Mouse (Mus musculus) CH12.LX (cell line): ENCODE data around the gene Rasgrp2. TPM values are rescaled to one million over a fixed set of nuclear protein-coding genes. Genes with fewer than 3 reads are reported as not detected.
A peak's percentile ranks its signal among the peaks of the same experiment; 100 is the strongest.

Experiments used
- DNase-seq: peaks from one replicate; pipeline ENCODE4 v3.0.0-alpha.2; 2013; ENCODE audit errors: extremely low read depth
- H3K27ac ChIP-seq: 2 replicates; pipeline ENCODE4 v1.5.1; 2012; ENCODE audit warnings: low read depth, mild to moderate bottlenecking, control low read depth, moderate library complexity; ENCODE audit not compliant: insufficient read depth
- H3K27me3 ChIP-seq: replicated peaks from 2 replicates; pipeline ENCODE3; 2012; ENCODE audit warnings: inconsistent platforms
- H3K36me3 ChIP-seq, 2 experiments: replicated peaks in 1 of 2; 2 replicates each; pipeline versions ENCODE3 to v1.6.1; 2012; ENCODE audit warnings: inconsistent platforms in 1 of 2, low read length in 1 of 2, mild to moderate bottlenecking in 1 of 2, mixed read lengths in 1 of 2, moderate library complexity in 1 of 2; ENCODE audit not compliant: control insufficient read depth in 1 of 2, insufficient read depth in 1 of 2
- H3K4me1 ChIP-seq, 2 experiments: 2 replicates each; pipeline ENCODE4 v1.6.1; 2012; ENCODE audit warnings: inconsistent platforms in 1 of 2, moderate library complexity in 1 of 2; ENCODE audit not compliant: insufficient read depth in 2 of 2, control insufficient read depth in 1 of 2
- H3K4me2 ChIP-seq: 2 replicates; pipeline ENCODE4 v1.6.1; 2012; ENCODE audit warnings: low read depth, mild to moderate bottlenecking, control low read depth; ENCODE audit not compliant: poor library complexity, insufficient read depth, severe bottlenecking
- H3K4me3 ChIP-seq, 3 experiments: fragments of 150-350 bp in 1 of 3; sonication (generic) in 1 of 3; replicated peaks in 1 of 3; 2 replicates each; pipeline versions ENCODE3 to v1.5.1; 2011 to 2012; ENCODE audit warnings: low read depth in 2 of 3, low read length in 2 of 3, mild to moderate bottlenecking in 2 of 3, moderate library complexity in 2 of 3, control low read depth in 1 of 3, improper control_type of control experiment in 1 of 3, inconsistent platforms in 1 of 3, mixed read lengths in 1 of 3; ENCODE audit not compliant: poor library complexity in 1 of 3
- H3K79me2 ChIP-seq: replicated peaks from 2 replicates; pipeline ENCODE4 v1.6.1; 2012; ENCODE audit warnings: mild to moderate bottlenecking, moderate library complexity; ENCODE audit not compliant: control insufficient read depth, poor library complexity, insufficient read depth, severe bottlenecking; ENCODE audit errors: extremely low read depth
- H3K9ac ChIP-seq: 2 replicates; pipeline ENCODE4 v1.6.1; 2012; ENCODE audit warnings: low read depth, mild to moderate bottlenecking, control low read depth, moderate library complexity; ENCODE audit not compliant: insufficient read depth
- H3K9me3 ChIP-seq: replicated peaks from 2 replicates; pipeline ENCODE3; 2012; ENCODE audit warnings: low read length, inconsistent platforms, mixed read lengths
- CHD2 ChIP-seq: IDR thresholded peaks from 2 replicates; pipeline ENCODE4 v1.6.1; 2011; ENCODE audit warnings: low read length, improper control_type of control experiment
- CTCF ChIP-seq, 2 experiments: IDR thresholded peaks in 1 of 2; conservative IDR thresholded peaks in 1 of 2; 2 replicates each; pipeline ENCODE4 v1.5.1; 2011 to 2012; ENCODE audit warnings: low read depth in 2 of 2, low read length in 2 of 2, improper control_type of control experiment in 1 of 2, inconsistent platforms in 1 of 2, mild to moderate bottlenecking in 1 of 2, moderate library complexity in 1 of 2
- ETS1 ChIP-seq: conservative IDR thresholded peaks from 2 replicates; pipeline ENCODE4 v1.6.1; 2012; ENCODE audit warnings: low read depth, mild to moderate bottlenecking, inconsistent platforms, low read length, improper control_type of control experiment, moderate library complexity
- IRF4 ChIP-seq: IDR thresholded peaks from 2 replicates; pipeline ENCODE4 v1.6.1; 2014; ENCODE audit warnings: low read depth, mild to moderate bottlenecking, inconsistent platforms, low read length, improper control_type of control experiment
- JUN ChIP-seq: IDR thresholded peaks from 2 replicates; pipeline ENCODE4 v1.6.1; 2011; ENCODE audit warnings: low read depth, mild to moderate bottlenecking, low read length, improper control_type of control experiment, moderate library complexity; ENCODE audit not compliant: insufficient read depth
- MAZ ChIP-seq: IDR thresholded peaks from 2 replicates; pipeline ENCODE4 v1.6.1; 2012; ENCODE audit warnings: low read depth, mild to moderate bottlenecking, inconsistent platforms, low read length, improper control_type of control experiment, moderate library complexity
- MEF2A ChIP-seq: IDR thresholded peaks from 2 replicates; pipeline ENCODE4 v1.6.1; 2014; ENCODE audit warnings: low read depth, mild to moderate bottlenecking, inconsistent platforms, low read length, improper control_type of control experiment, borderline replicate concordance
- MXI1 ChIP-seq: IDR thresholded peaks from 2 replicates; pipeline ENCODE4 v1.6.1; 2011; ENCODE audit warnings: mild to moderate bottlenecking, low read depth, low read length, improper control_type of control experiment
- NELFE ChIP-seq: IDR thresholded peaks from 2 replicates; pipeline ENCODE4 v1.6.1; 2011; ENCODE audit warnings: low read depth, low read length, improper control_type of control experiment
- NRF1 ChIP-seq: IDR thresholded peaks from 2 replicates; pipeline ENCODE4 v1.6.1; 2014; ENCODE audit warnings: low read depth, mild to moderate bottlenecking, inconsistent platforms, low read length, improper control_type of control experiment, moderate library complexity
- POLR2A ChIP-seq: IDR thresholded peaks from 2 replicates; pipeline ENCODE4 v1.6.1; 2011; ENCODE audit warnings: low read depth, mild to moderate bottlenecking, improper control_type of control experiment, low read length
- RAD21 ChIP-seq: IDR thresholded peaks from 2 replicates; pipeline ENCODE4 v1.6.1; 2011; ENCODE audit warnings: low read depth, mild to moderate bottlenecking, low read length, improper control_type of control experiment, moderate library complexity
- RCOR1 ChIP-seq: conservative IDR thresholded peaks from 2 replicates; pipeline ENCODE4 v1.6.1; 2012; ENCODE audit warnings: low read depth, mild to moderate bottlenecking, inconsistent platforms, low read length, improper control_type of control experiment
- SMC3 ChIP-seq: IDR thresholded peaks from 2 replicates; pipeline ENCODE4 v1.6.1; 2011; ENCODE audit warnings: low read depth, low read length, improper control_type of control experiment
- TCF12 ChIP-seq: IDR thresholded peaks from 2 replicates; pipeline ENCODE4 v1.6.1; 2014; ENCODE audit warnings: low read depth, mild to moderate bottlenecking, inconsistent platforms, low read length, improper control_type of control experiment
- UBTF ChIP-seq: IDR thresholded peaks from 2 replicates; pipeline ENCODE4 v1.6.1; 2012; ENCODE audit warnings: low read depth, mild to moderate bottlenecking, inconsistent platforms, low read length, improper control_type of control experiment, moderate library complexity
- USF2 ChIP-seq: conservative IDR thresholded peaks from 2 replicates; pipeline ENCODE4 v1.6.1; 2011; ENCODE audit warnings: low read depth, low read length, improper control_type of control experiment
- ZC3H11A ChIP-seq: IDR thresholded peaks from 2 replicates; pipeline ENCODE4 v1.6.1; 2012; ENCODE audit warnings: low read depth, mild to moderate bottlenecking, inconsistent platforms, low read length, improper control_type of control experiment
- ZKSCAN1 ChIP-seq: IDR thresholded peaks from 2 replicates; pipeline ENCODE4 v1.6.1; 2012; ENCODE audit warnings: low read depth, inconsistent platforms, low read length, improper control_type of control experiment, borderline replicate concordance
- dilution Hi-C: fragments of 300-500 bp; cut with MboI; formaldehyde crosslinking; loops from 2 replicates; pipeline ENCODE4 v1.14.3; 2020; ENCODE audit warnings: low sequenced_read_pairs; ENCODE audit not compliant: extremely low pct_unique_long_range_greater_than_20kb, extremely low pct_ligation_motif_present
- in situ Hi-C: fragments of 300-500 bp; cut with MboI; formaldehyde crosslinking; loops from 3 replicates; pipeline ENCODE4 v1.14.3; 2019; ENCODE audit warnings: low sequenced_read_pairs, low pct_ligation_motif_present, low pct_unique_long_range_greater_than_20kb, mixed read lengths
- polyA plus RNA-seq: library from polyadenylated mRNA; unstranded; fragments of >175 nt; gene quantifications from 2 replicates; pipeline ENCODE4 v1.2.1, GENCODE M21; 2012; ENCODE audit warnings: low read depth; ENCODE audit not compliant: insufficient read length
- total RNA-seq, 2 experiments: library from RNA; depleted of rRNA; stranded (reverse); fragments of 300-350 nt in 1 of 2; fragments of >200 nt in 1 of 2; gene quantifications; 2 replicates each; pipeline ENCODE4 v1.2.3; 2012 to 2014

Rasgrp2 gene
- total and polyA plus RNA-seq, 3 experiments = 9.3 to 26.0 (median 16.9) TPM

- peak within 1 kb of the TSS in 2 of 3 experiments; percentile 44 to 46 for H3K4me3 ChIP-seq
- dilution Hi-C loops = no loop called here
- no peak within 1 kb of the TSS for H3K27ac ChIP-seq
- peak; percentile 91 for DNase-seq
- TF ChIP-seq CHD2 (peak; percentile 66), RAD21 (peak; percentile 53), JUN (no peak), TCF12 (peak; percentile 27; the same call in 1 of the 2 replicates), SMC3 (peak; percentile 61), MAZ (peak; percentile 49; the same call in 1 of the 2 replicates), MEF2A (0 out of 2 replicates have a peak, but pooled peaks have one; percentile 22), POLR2A (peak; percentile 24; the same call in 1 of the 2 replicates), RCOR1 (no peak), MXI1 (0 out of 2 replicates have a peak, but pooled peaks have one; percentile 37), UBTF (no peak), CTCF (conservative IDR thresholded peaks at IDR 0.05 in 1 of 2, IDR thresholded peaks at IDR 0.05 in 1 of 2; ENCODE audit: low read depth in 2 of 2, low read length in 2 of 2) (peak; percentile 51 to 75), NRF1 (no peak), IRF4 (0 out of 2 replicates have a peak, but pooled peaks have one; percentile 10), ZKSCAN1 (no peak), NELFE (peak; percentile 50; the same call in 1 of the 2 replicates)
- TF ChIP-seq, all 38 proteins: peak for 11
- Histone ChIP-seq H3K9me3 (no peaks in the 10 kb centered on the region), H3K36me3 (peaks cover 0 to 4% of the 10 kb centered on the region in 2 experiments), H3K79me2 (no peaks in the 10 kb centered on the region), H3K9ac (peak within 1 kb of the TSS; percentile 73), H3K27me3 (peaks cover 45% of the 10 kb centered on the region), H3K4me2 (peak within 1 kb of the TSS; percentile 92), H3K4me1 (peaks cover 4 to 17% of the 10 kb centered on the region in 2 experiments; a peak in 3 of 4 replicates)
- in situ Hi-C loops = no loop called here
Measured at GRCm38 (mm10) chr19:6418233-6418879, 19.2 kb downstream of the Rasgrp2 start, which contains the start of gene Nrxn2. TSS of gene Nrxn2 (plus strand) at chr19:6418731.

GRCm38 (mm10) chr19:6418984-6419692 is 20.0 kb downstream of the Rasgrp2 start:
- Histone ChIP-seq H3K36me3 (peaks cover 0 to 2% of the 10 kb centered on the region in 2 experiments), H3K4me2 (no peak overlapping the region), H3K27me3 (peaks cover 52% of the 10 kb centered on the region), H3K4me3 (no peak overlapping the region), H3K9me3 (no peaks in the 10 kb centered on the region), H3K9ac (no peak overlapping the region), H3K4me1 (peaks cover 4 to 17% of the 10 kb centered on the region in 2 experiments; a peak in 3 of 4 replicates), H3K27ac (no peak overlapping the region), H3K79me2 (no peaks in the 10 kb centered on the region)
- in situ Hi-C loops (no loop called here), dilution Hi-C loops (no loop called here)
- no peak for DNase-seq
- TF ChIP-seq ZC3H11A (no peak), ETS1 (no peak), USF2 (no peak), TCF12 (no peak), RCOR1 (no peak)
